ENCODE assay signal across 8 mouse cellular contexts in genomic region chr7:25674297-25674696, GRCm38 (mm10). TPM values are rescaled to one million over a fixed set of nuclear protein-coding genes. Genes with fewer than 3 reads are reported as not detected.
DNase-seq lines count a peak whose midpoint lies in the region; ATAC-seq and TF ChIP-seq lines count a peak whose summit lies in the region.

No protein-coding gene starts in this region.

- no peaks in the 10 kb centered on the region for H3K36me3 ChIP-seq in forebrain, embryonic 12.5 days (replicated peaks)
- H3K36me3 ChIP-seq in limb, embryonic 13.5 days = peaks cover 6% of the 10 kb centered on the region
- H3K36me3 ChIP-seq in neural tube, embryonic 14.5 days (ENCODE audit: control insufficient read depth, insufficient read depth, low read length) = no peaks in the 10 kb centered on the region

- peaks cover 9% of the 10 kb centered on the region for H3K4me1 ChIP-seq in forebrain, embryonic 12.5 days
- H3K4me1 ChIP-seq in limb, embryonic 13.5 days = peaks cover 13% of the 10 kb centered on the region
- 0 out of 2 replicates have a peak, but pooled peaks cover 3% of the 10 kb centered on the region for H3K4me1 ChIP-seq in neural tube, embryonic 14.5 days (ENCODE audit: control insufficient read depth, insufficient read depth, low read length)

- no peak overlapping the region for H3K9ac ChIP-seq in forebrain, embryonic 12.5 days
- H3K9ac ChIP-seq in limb, embryonic 13.5 days = peak overlapping the region; percentile 55; the same call in 1 of the 2 replicates
- H3K9ac ChIP-seq in neural tube, embryonic 14.5 days (replicated peaks; ENCODE audit: low read depth, low read length) = peak overlapping the region; percentile 56

- H3K27ac ChIP-seq in left cerebral cortex, adult 2 months = no peak overlapping the region
- H3K27ac ChIP-seq in forebrain, embryonic 12.5 days = no peak overlapping the region
- H3K27ac ChIP-seq in limb, embryonic 13.5 days = no peak overlapping the region
- no peak overlapping the region for H3K27ac ChIP-seq in neural tube, embryonic 14.5 days (ENCODE audit: low read depth, low read length)

- no peak for ATAC-seq in forebrain, embryonic 12.5 days (ENCODE audit: low FRiP score)
- ATAC-seq in limb, embryonic 13.5 days (ENCODE audit: low FRiP score, low read depth) = no peak
- ATAC-seq in neural tube, embryonic 14.5 days (ENCODE audit: low read depth) = no peak

- H3K4me3 ChIP-seq in left cerebral cortex, adult 2 months = peak overlapping the region; percentile 38
- no peak overlapping the region for H3K4me3 ChIP-seq in forebrain, embryonic 12.5 days (replicated peaks)
- peak overlapping the region; percentile 40 for H3K4me3 ChIP-seq in limb, embryonic 13.5 days
- peak overlapping the region; percentile 43 for H3K4me3 ChIP-seq in neural tube, embryonic 14.5 days (ENCODE audit: low read depth, low read length)

- DNase-seq in left cerebral cortex, adult 2 months (ENCODE audit: extremely low spot score in 1 of 2, low spot score in 2 of 2) = no peak
- DNase-seq in left cerebral cortex, postnatal 10 days (ENCODE audit: extremely low spot score in 1 of 2, low spot score in 2 of 2) = no peak
- DNase-seq in gastrocnemius, postnatal 36 days = no peak
- DNase-seq in thymus, postnatal 10 days (ENCODE audit: low spot score in 2 of 2) = no peak
- DNase-seq in layer of hippocampus, adult 9-10 months (ENCODE audit: low spot score) = no peak

- H3K4me2 ChIP-seq in forebrain, embryonic 12.5 days = peak overlapping the region; percentile 50; the same call in 1 of the 2 replicates
- peak overlapping the region; percentile 68 for H3K4me2 ChIP-seq in limb, embryonic 13.5 days (replicated peaks)
- H3K4me2 ChIP-seq in neural tube, embryonic 14.5 days (ENCODE audit: low read depth, low read length) = peak overlapping the region; percentile 57

- WGBS in forebrain, embryonic 12.5 days = 24% methylated on average over 9 of the region's 9 CpGs
- WGBS in limb, embryonic 13.5 days = 31% methylated on average over 9 of the region's 9 CpGs
- 29% methylated on average over 9 of the region's 9 CpGs for WGBS in neural tube, embryonic 14.5 days

- TF ChIP-seq CTCF in left cerebral cortex, adult 2 months (IDR thresholded peaks at IDR 0.05) = no peak

- intact Hi-C loops in left cerebral cortex, adult 2 months (cut with DNase I) = no loop called here
- intact Hi-C loops in left cerebral cortex, postnatal 10 days (cut with DNase I) = no loop called here
- intact Hi-C loops in gastrocnemius, postnatal 36 days (cut with DNase I) = no loop called here

- H3K9me3 ChIP-seq in forebrain, embryonic 12.5 days = no peaks in the 10 kb centered on the region
- 0 out of 2 replicates have a peak, but pooled peaks cover 4% of the 10 kb centered on the region for H3K9me3 ChIP-seq in limb, embryonic 13.5 days
- H3K9me3 ChIP-seq in neural tube, embryonic 14.5 days (ENCODE audit: control insufficient read depth, low read length) = no peaks in the 10 kb centered on the region

- H3K27me3 ChIP-seq in forebrain, embryonic 12.5 days = peaks cover 47% of the 10 kb centered on the region
- H3K27me3 ChIP-seq in limb, embryonic 13.5 days = peaks cover 52% of the 10 kb centered on the region
- 0 out of 2 replicates have a peak, but pooled peaks cover 6% of the 10 kb centered on the region for H3K27me3 ChIP-seq in neural tube, embryonic 14.5 days (ENCODE audit: control insufficient read depth, insufficient read depth, low read length)

RNA-seq across cellular contexts. Expression of gene Tmem91, which starts 0.7 kb away (rescaled TPM):
- 10 to 100 TPM; 20.7 to 29.4 TPM for total RNA-seq in left cerebral cortex, adult 2 months (2021)
- total RNA-seq in left cerebral cortex, postnatal 10 days (2021) = 10 to 100 TPM; 53.6 to 67.6 TPM
- 3.2 and 4.0 TPM in 2 replicates for polyA plus RNA-seq in forebrain, embryonic 12.5 days (2016; fragmentation: Nextera tagmentation; extraction: Ambion mirVana)
- polyA plus RNA-seq in limb, embryonic 13.5 days (2015; fragmentation: Nextera tagmentation; extraction: Ambion mirVana) = 3.7 and 4.9 TPM in 2 replicates
- polyA plus RNA-seq in neural tube, embryonic 14.5 days (2014; fragmentation: Nextera tagmentation; extraction: Ambion mirVana) = 39.7 and 66.3 TPM in 2 replicates
- total RNA-seq in gastrocnemius, postnatal 36 days (2021) = not detected

RNA-seq across cellular contexts. Expression of gene B9d2, which starts 6.3 kb away (rescaled TPM):
- total RNA-seq in left cerebral cortex, adult 2 months (2021) = 10 to 100 TPM; 21.3 to 25.9 TPM
- total RNA-seq in left cerebral cortex, postnatal 10 days (2021) = 10 to 100 TPM; 34.5 to 36.3 TPM
- polyA plus RNA-seq in forebrain, embryonic 12.5 days (2016; fragmentation: Nextera tagmentation; extraction: Ambion mirVana) = 31.3 and 31.6 TPM in 2 replicates
- polyA plus RNA-seq in limb, embryonic 13.5 days (2015; fragmentation: Nextera tagmentation; extraction: Ambion mirVana) = 25.8 and 29.0 TPM in 2 replicates
- 37.1 and 38.3 TPM in 2 replicates for polyA plus RNA-seq in neural tube, embryonic 14.5 days (2014; fragmentation: Nextera tagmentation; extraction: Ambion mirVana)
- total RNA-seq in gastrocnemius, postnatal 36 days (2021) = 1 to 10 TPM; 6.9 to 9.7 TPM

RNA-seq across cellular contexts. Expression of gene Tgfb1, which starts 12.5 kb away (rescaled TPM):
- total RNA-seq in left cerebral cortex, adult 2 months (2021) = 10 to 100 TPM in 1 of 2 experiments, 1 to 10 TPM in 1; 7.3 to 10.7 TPM
- total RNA-seq in left cerebral cortex, postnatal 10 days (2021) = 10 to 100 TPM in 1 of 2 experiments, 1 to 10 TPM in 1; 9.7 to 12.2 TPM
- polyA plus RNA-seq in forebrain, embryonic 12.5 days (2016; fragmentation: Nextera tagmentation; extraction: Ambion mirVana) = 1.3 and 1.6 TPM in 2 replicates
- 1.7 and 2.4 TPM in 2 replicates for polyA plus RNA-seq in limb, embryonic 13.5 days (2015; fragmentation: Nextera tagmentation; extraction: Ambion mirVana)
- polyA plus RNA-seq in neural tube, embryonic 14.5 days (2014; fragmentation: Nextera tagmentation; extraction: Ambion mirVana) = 0.42 and 1.1 TPM in 2 replicates
- 1 to 10 TPM; 6.0 to 6.2 TPM for total RNA-seq in gastrocnemius, postnatal 36 days (2021)

RNA-seq across cellular contexts. Expression of gene Exosc5, which starts 15.3 kb away (rescaled TPM):
- total RNA-seq in left cerebral cortex, adult 2 months (2021) = 10 to 100 TPM; 23.3 to 24.0 TPM
- 10 to 100 TPM; 21.8 to 22.0 TPM for total RNA-seq in left cerebral cortex, postnatal 10 days (2021)
- polyA plus RNA-seq in forebrain, embryonic 12.5 days (2016; fragmentation: Nextera tagmentation; extraction: Ambion mirVana) = 49.8 and 51.1 TPM in 2 replicates
- polyA plus RNA-seq in limb, embryonic 13.5 days (2015; fragmentation: Nextera tagmentation; extraction: Ambion mirVana) = 73.1 and 73.4 TPM in 2 replicates
- 38.1 and 40.2 TPM in 2 replicates for polyA plus RNA-seq in neural tube, embryonic 14.5 days (2014; fragmentation: Nextera tagmentation; extraction: Ambion mirVana)
- 10 to 100 TPM; 20.3 to 23.2 TPM for total RNA-seq in gastrocnemius, postnatal 36 days (2021)

RNA-seq across cellular contexts. Expression of gene Bckdha, which starts 15.5 kb away (rescaled TPM):
- total RNA-seq in left cerebral cortex, adult 2 months (2021) = 10 to 100 TPM; 32.9 to 33.9 TPM
- total RNA-seq in left cerebral cortex, postnatal 10 days (2021) = 10 to 100 TPM; 25.0 to 28.9 TPM
- 36.1 and 38.1 TPM in 2 replicates for polyA plus RNA-seq in forebrain, embryonic 12.5 days (2016; fragmentation: Nextera tagmentation; extraction: Ambion mirVana)
- polyA plus RNA-seq in limb, embryonic 13.5 days (2015; fragmentation: Nextera tagmentation; extraction: Ambion mirVana) = 61.6 and 65.0 TPM in 2 replicates
- 37.6 and 39.2 TPM in 2 replicates for polyA plus RNA-seq in neural tube, embryonic 14.5 days (2014; fragmentation: Nextera tagmentation; extraction: Ambion mirVana)
- total RNA-seq in gastrocnemius, postnatal 36 days (2021) = 100 to 1,000 TPM in 1 of 2 experiments, 10 to 100 TPM in 1; 97.3 to 106 TPM

Comparison
In these comparisons a context has a peak if more than half of its experiments do, and no peak if none do; other contexts are left out.
1. RNA of gene Tmem91, which starts 0.7 kb away (total RNA-seq): 53.6 to 67.6 TPM in left cerebral cortex, postnatal 10 days and 20.7 to 29.4 TPM in left cerebral cortex, adult 2 months; not detected in gastrocnemius, postnatal 36 days; every median in the first group is over 10 times any median in the second.
2. Peak in every context shown above with its lines, with median percentiles within 50 percentile points of each other: H3K4me2 ChIP-seq.